Mouse (Mus musculus) frontal cortex, postnatal 25 days (tissue): Measurements from ENCODE around the gene Incenp.
A peak's percentile ranks its signal among the peaks of the same experiment; 100 is the strongest.
"Not testable (repeated sequence)": the region's sequence is repeated elsewhere in the genome, so short reads cannot be mapped to it uniquely, and the experiment has no call there.

Source experiments
- DNase-seq, 2 experiments: peaks; one replicate each; pipeline ENCODE4 v3.0.0; 2022; ENCODE audit warnings: low spot score in 2 of 2

The Incenp gene

DNA sequence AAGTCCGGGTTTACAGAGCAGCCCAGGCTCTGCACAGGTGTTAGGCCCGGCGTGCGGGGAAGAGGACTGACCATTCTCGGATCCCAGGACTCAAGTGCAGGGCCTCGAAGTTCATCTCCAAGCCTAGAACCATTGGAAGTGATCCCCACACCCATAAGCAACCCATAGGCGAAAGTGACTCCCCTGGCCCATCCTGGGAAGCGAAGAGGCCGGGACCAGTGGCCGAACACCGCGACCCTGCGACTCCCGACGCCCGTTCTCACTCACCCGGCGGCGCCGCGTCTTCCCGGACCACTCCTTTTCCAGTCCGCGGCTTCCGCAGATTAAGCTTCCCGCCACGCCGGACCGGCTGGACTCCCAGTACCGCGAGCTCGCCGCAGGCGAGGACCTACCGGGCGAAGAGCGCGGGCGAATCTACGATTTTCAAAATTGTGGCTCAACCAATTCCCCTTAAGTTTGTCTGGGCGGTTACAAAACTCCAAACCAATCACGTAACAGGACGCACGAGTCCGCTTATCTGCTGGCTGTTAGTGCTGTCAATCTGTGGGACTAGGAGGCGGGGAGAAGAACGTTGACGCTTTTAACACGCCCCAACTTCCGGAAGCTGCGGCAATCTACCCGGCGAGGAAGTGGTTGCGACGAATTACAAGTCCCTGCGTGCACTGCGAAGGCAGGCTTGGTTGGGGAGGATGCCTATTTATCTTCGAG lies at the start of gene Incenp:
TSS of gene Incenp (minus strand) at position 480 of the 708 bp plus-strand sequence.
- peak; percentile 85 to 90 for DNase-seq

DNA sequence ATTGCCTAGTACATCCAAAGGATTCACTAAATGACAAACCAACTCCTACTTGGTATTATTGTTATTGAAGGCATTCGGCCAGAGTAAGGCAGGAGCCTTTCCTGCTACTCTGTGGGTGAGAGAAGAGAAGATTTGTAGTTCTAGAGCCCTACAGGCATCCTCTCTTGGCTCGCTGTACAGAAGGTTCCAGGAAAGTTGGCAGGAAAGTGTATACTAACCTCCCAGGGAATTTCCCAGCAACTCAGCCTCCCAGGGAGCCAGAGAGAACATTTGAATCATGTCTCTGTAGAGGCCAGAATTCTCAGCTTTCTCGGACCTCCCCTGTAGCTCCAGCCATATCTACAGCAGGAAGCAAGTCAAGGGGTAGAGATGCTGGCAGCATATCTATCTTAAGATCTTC lies 47.6 kb upstream of the Incenp start:
- no peak for DNase-seq

DNA sequence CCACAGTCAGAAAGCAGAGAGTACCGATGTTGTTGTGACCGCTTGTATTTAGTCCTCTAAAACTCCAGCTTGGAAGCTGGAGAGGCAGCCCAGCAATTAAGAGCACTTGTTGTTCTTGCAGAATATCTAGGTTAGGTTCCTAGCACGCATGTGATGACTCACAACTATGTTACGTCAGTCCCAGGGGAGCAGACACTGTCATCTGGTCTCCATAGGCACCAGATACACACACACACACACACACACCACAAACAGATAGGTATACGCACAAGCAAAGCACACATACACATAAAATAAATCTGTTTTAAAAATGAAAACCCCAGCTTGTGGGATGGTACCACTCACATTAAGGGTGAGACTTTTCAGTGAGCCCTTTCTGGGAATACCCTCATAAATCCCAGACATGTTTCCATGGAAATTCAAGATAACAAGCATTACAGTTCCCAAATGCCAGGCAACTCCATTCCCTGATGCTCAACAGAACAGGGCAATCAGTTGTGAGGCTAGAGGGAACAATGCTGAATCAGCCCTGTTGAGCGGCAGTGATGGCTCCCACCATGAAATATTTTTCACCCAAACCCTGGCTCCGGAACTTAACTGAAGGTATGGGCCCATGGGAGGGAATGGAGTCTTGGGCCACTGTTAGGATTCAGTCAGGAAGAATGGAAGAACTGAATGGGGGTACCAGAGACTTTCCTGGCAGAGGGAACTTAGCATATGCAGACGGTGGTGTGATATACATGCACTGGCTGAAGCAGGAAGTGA lies 46.6 kb upstream of the Incenp start:
- no peak for DNase-seq

DNA sequence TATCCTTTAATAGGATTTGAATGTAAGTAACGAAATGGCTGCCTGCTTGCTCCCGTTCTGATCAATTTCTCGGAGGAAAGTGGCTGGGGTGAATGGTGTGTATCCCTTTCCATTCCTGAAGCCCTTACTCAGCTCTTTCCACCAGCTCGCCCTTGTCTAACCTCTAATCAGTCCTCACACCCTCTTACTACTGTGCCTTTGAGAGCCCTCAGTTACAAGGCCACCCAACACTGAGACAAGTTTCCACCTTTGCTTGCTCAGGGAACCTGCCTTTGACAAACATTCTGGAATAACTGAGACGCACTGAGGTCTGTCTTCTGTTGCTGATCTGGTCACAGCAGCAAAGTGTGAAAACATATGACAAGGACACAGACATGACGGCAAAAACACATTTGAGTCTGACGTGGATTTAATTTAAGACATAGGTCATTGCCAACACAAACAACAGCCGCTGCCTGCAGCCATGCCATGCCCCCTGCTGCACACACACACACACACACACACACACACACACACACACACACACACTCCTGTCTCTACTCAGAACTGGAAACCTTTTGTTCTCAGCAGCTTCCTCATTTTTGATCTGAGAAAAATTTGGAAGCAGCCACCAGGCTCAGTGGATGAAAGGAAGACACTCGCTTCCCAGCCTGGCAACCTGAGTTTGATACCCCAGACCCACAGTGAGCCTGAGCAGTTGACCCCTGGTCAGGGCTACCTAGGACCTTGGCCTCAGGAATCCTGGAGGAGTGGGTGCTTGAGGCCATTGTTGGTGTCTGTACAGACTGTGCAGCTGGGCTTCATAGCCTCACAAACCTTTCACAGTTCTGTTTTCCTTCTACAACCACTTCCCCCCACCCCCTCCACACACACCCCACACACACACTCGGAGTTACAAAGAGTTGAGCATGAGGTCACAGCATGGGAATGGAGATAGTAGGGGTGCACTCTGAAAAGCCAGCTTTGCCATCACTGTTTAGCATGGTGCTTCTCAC lies 43.5 kb upstream of the Incenp start:
- DNase-seq, result no peak

DNA sequence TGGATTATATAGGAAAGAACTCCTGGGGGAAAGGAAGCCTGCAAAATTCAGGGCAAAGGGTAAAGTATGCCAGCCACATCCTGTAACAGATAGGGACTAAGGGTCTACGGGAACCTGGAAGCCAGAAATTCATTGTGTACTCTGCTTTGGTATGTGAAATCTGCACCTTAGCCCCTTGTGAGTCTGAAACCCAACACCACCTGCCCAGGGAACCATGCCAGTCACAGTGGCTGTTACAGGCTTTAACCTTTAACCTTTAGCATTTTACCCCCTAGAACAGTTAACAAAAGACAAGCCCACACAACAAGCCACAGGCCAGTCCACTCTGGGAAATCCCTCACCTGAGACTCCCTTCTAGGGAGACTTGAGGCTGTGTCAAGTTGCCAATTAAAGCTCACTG lies 42.5 kb upstream of the Incenp start:
- DNase-seq, result no peak

DNA sequence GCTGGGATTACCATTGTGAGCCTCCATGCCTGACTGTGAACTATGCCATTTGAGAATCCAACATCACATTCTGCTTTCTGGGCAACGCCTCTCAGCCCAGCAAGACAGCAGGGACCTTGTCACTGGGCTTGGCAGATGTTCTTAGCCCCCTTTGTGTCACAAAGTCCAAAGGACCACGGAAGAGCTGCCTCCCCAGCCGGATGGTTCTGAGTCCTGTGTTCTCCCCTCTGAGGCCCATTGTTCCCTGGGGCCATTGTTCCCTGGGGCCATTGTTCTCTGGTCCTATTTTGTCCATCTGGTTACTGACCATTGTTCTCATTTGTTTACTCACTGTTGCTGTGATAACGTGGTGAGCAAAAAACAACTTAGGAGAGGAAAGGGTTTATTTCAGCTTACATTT lies 41.6 kb upstream of the Incenp start:
- no peak for DNase-seq

DNA sequence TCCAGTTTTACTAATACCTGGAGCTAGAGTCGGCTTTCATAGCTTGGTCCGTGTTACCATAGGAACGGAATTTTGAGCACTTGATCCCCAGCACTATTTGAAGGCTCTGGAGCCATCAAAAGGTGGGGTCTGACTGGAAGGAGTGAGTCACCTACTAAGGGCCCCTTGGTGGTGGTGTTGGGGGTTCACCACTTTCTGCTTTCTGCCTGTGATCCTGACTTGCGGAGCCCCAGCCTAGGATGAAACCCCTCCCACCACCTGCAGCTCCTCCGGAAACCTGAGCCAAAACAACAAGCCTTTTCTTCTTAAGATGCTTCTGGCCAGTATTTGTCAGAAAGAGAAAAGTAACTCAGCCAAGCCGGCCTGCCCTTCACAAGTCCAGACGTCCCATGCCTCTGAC lies 40.5 kb upstream of the Incenp start:
- DNase-seq, result no peak

DNA sequence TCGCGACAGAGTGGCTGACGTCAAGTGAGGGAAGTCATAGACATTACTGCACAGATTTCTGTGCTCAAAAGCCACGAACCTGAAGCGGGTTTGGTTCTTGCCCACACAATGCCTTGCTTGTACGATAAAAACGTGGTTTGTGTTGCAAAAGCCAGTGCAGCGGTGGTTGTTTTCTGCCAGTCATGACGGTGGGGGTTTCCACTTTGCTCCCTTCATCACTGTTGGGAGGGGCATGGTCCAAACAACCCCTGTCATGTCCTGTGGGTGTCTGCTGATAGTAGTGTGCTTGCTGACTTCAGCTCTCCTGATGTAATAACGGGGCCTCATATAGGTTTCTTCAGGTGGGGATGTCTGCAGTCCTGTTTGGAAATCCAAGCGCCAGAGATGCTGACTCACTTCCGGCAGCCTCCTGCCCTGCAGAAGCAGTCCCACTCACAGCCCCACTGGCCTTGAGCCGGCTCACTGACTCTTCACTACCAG lies 39.5 kb upstream of the Incenp start:
- no peak for DNase-seq

DNA sequence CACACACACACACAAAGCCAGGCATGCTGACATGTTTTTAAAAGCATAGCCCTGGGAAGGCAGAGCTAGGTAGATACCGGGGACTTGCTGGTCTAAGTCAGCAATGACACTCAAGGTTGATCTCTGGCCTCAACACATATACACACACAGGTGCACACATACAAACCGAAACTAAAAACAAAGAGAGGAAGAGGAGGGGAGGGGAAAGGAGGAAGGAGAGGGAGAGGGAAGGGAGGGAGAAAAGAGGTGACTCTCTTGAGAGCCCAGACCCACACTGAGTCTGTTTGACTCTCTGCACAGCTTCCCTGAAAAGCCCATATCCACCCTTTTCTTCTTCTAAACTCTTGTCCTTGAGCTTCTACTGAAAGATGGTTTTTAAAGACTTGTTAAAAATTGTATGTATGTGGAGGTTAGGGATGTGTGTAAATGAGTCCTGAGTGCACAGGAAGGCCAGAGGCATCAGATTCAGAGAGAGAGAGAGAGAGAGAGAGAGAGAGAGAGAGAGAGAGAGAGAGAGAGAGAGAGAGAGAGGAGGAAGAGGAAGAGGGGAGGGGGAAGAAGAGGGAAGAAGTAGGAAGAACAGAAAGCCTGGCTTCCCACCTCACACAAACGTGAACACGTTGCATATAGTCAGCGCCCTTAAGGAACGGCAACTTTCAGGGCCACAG lies 38.9 kb upstream of the Incenp start:
- no peak for DNase-seq

DNA sequence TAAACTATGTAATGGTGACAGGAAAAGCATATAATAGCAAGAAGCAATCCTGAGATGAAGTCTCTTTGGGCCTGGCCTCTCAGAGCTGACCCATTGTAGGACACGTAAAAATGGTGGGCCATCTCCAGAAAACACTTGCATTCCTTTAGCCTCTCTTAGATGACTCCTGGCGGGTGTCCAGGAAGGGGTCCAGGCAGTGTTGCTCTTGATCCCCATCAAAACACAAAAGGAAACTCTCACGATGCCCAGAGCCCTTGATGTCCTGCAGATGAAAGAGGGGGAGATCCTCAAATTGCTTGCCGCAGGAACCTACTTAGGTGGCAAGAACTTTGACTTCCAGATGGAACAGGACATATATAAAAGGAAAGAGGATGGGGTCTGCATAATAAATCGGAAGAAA lies 38.1 kb upstream of the Incenp start:
- no peak for DNase-seq

DNA sequence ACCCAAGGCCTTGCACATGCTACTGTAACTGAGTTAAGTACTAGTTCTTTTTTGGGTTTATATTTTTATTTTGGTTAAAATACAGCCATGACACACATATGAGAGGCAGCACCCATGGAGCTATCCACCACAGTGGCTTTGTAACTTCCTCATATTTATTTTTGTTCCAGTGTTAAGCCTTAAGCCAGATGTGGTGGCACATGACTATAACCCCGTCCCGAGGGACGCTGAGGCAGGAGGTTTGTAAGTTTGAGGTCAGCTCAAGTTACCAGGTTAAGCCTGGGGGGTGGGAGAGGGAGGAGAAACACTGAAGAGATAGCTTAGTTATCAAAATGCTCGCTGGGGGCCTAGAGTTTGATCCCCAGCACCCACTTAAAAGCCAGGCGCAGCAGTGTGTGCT lies 37.2 kb upstream of the Incenp start:
- DNase-seq, result no peak

DNA sequence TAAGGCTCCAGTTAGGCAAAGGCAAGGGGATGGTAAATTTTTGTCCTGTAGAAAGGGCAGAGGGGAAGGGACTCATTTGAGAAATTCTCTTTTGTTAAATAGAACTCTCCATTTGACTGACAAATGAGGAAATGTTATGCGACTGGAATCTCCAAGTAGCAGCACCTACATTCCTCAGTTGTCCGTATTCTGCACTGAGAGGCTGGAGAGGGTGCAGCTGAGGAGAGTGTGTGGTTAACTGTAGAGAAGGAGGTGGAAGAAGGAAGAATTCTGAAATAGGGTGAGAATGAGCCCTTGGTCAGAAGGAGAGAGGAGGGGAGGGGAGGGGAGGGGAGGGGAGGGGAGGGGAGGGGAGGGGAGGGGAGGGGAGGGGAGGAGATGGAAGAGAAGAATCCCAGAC lies 34.6 kb upstream of the Incenp start:
- DNase-seq, result no peak

DNA sequence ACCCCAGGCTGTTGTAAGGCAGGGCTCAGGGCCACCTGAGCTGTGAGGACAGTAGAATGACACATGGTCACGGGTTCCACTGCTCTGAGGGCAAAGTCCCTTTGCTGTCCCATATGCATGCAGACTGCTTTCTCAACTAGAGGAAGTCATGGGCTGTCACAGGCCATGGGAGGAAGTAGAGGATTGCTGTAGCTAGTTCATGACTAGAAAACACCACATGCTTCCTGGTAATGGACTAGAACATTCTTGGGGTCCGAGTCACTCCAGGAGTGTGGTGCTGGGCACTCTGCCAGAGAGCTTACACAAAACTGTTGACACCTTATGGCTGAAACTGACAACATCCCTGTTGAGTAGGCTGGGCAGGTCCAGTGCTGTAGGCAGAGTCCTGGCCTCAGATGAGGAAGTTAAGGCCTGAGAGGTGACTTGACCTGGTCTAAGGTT lies 31.8 kb upstream of the Incenp start:
- not testable (repeated sequence) for DNase-seq

DNA sequence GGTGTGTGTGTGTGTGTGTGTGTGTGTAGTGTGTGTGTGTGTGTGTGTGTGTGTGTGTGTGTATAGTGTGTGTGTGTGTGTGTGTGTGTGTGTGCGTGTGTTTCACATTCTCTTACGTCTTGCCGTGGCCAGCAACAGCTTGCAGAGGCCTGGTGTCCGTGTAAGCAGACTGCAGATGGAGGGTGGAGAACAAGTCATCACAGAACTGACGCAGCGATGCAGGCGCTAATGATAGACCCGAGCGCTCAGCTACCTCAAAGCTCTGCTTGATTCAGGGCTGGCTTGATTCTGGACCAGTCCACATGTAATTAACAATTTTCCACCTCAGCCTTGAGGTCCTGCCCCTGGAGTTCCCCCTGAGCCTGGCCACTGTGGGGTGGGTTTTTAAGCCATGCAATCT lies 28.7 kb upstream of the Incenp start:
- DNase-seq, result no peak

DNA sequence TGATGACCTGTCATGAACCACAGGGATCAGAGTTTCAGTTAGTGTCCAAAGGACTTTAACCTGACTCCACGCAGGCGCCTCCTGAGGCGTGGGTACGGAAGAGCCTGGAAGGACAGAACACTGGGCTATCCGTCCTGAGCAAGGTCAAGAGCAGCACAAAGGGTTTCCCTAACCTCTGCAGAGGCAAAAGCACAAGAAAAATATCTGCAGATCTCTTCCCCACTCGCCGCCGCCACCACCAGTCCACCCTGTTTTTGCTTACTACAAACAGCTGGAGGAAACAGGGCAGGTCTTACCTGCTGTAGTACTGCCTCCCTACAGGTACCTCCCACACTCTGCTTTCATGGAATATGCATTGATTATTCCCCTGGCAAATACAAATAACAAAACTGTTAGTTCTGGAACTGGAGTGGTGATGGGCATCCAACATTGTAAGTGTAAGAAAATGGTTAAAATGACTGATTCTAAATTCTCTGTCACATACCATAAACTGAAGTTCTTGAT lies 25.5 kb upstream of the Incenp start:
- no peak for DNase-seq

DNA sequence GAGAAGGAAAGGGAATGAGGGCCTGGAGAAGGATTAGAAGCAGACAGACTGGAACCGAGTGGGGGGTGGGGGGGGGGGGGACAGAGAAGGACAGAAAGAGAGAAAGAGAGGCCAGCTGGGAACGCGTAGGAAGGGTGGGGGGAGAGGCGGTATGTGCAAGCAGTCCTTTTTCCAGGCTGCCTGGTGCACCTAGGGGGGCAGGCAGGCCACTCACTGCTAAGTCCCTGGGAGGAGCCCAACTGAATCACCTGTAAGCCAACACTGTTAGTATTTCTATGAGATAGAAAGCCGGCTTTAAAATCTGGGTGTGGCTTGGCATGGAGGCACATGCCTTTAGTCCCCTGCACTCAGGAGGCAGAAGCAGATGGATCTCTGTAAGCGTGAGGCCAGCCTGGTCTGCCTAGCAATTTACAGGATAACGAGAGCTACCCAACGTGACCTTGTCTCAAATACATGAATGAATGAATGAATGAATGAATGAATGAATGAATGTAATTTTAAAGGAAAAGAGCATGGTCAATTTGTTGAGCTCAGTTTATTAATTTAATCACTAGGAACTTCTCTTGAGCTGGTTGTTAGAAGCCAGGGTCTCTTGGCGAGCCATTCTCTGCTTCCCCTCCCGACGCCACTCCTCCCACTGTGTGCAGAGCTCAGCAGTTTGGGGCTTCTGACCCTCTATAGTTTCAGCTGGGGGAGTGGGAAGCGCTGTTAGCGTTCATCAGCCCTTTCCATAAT lies 24.9 kb upstream of the Incenp start:
- no peak for DNase-seq

DNA sequence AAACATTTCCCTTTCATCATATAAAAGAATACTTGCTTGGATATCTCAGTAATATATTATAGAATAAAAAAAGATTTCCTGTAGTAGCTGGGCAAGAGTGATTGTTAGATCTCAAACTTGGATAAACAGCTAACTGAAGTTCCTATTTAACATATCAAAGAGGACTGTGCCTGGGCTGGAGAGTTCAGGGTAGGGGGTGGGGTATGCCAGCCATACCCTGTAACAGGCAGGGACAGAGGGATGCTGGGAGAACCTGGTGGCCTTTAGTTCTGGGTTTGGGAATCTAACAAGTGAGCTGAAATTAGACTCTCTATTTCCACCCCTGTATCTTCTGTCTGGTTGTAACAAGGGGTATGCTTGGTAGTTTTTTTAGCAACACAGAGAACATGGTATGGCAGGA lies 23.7 kb upstream of the Incenp start:
- DNase-seq, result no peak

DNA sequence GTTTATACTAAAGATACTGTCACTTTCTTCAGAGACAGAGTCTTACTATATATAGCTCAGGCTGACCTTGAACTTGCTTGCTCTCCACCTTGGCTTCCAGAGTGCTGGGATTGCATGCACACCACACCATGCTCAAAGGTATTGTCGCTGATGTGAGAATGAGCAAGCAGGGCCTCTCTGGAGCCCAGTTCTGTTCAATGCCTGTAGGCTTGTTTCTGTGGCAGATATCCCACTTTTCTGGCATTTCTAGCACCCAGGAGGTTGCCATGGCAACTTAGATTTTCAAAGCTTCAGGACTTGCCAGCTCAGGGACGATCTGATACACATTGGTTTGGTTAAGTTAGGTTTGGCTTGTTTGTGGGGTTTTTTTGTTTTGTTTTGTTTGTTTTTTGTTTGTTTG lies 22.9 kb upstream of the Incenp start:
- DNase-seq, result peak; percentile 27

DNA sequence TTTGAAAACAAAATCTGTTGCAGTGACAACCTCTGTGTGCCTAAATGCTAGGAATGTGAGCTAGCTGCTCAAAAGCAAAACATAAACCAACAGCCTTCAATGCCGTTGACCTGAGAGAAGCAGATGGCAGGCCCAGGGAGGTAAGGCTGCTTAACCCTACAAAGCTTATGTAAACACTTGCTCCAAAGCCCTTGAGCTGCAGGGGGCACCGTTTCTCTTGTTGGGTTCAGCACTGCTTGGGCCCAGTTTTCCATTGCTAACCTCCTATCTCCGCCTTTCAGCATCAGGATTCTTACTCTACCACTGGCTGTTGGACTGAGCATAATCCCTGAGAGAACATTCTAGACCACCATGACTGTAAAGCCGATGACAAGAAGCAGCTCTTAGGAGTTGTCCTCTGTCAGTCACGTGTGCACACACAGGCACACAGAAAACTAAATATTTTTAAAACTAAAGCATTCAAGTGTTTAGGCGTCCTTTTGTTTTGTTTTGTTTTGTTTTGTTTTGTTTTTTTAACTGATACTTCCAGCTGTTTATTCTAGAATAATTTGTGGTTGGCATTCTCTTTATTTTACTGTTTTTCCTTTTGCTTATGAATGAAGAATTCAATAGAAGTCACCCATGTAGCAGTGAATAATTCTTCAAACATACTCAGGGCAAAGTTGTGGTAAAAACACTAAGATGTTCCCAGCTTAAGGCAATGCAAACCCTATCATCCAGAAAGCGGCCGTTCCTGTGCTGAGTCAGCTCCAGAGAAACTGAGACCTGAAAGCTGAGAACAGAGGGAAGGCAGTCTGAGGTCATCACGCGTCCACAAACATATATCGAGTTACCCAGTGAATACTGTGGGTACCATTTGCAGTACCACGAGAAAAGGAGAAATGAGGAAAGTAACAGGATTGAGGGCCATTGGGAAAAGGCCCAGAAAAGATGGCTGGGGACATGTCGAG lies 21.8 kb upstream of the Incenp start:
- DNase-seq, result peak in 1 of 2 experiments; percentile 42
